Mouse (Mus musculus): Measurements from ENCODE around the gene Bfar.

GRCm38 (mm10) chr16:13644474-13644873 lies 27.2 kb upstream of the Bfar start:
- TF ChIP-seq POLR2A (IDR thresholded peaks at IDR 0.05; ENCODE audit: insufficient read length, low read depth), result no peak
- TF ChIP-seq E2F4 (IDR thresholded peaks at IDR 0.05; ENCODE audit: insufficient read depth), result no peak
- no peak for TF ChIP-seq USF1 (IDR thresholded peaks at IDR 0.05; ENCODE audit: low read depth)
- no peak for TF ChIP-seq MAX (IDR thresholded peaks at IDR 0.05; ENCODE audit: low read depth)
- TF ChIP-seq MYOG (IDR thresholded peaks at IDR 0.05; ENCODE audit: control insufficient read depth in 1 of 3, insufficient read depth in 1 of 3, insufficient read length in 2 of 3, low read depth in 2 of 3), result no peak
- no peak for TF ChIP-seq REST (IDR thresholded peaks at IDR 0.05; ENCODE audit: insufficient read depth, insufficient read length)
- no peak for TF ChIP-seq CEBPB (IDR thresholded peaks at IDR 0.05; ENCODE audit: insufficient read depth, poor library complexity, severe bottlenecking)
- no peak for TF ChIP-seq TCF3 (IDR thresholded peaks at IDR 0.05; ENCODE audit: insufficient read length, low read depth)
